Mouse (Mus musculus) liver, embryonic 14.5 days (tissue): ENCODE measurements around the gene Palld. TPM values are rescaled to one million over a fixed set of nuclear protein-coding genes. Genes with fewer than 3 reads are reported as not detected.

Experiments used
- ATAC-seq: fragments of 200-750 bp; cut with Nextera tagmentation; 2 replicates; pipeline ENCODE4 v1.8.0; 2017; ENCODE audit warnings: moderate number of reproducible peaks, mild to moderate bottlenecking, moderate library complexity; ENCODE audit not compliant: insufficient read depth
- DNase-seq, 3 experiments: peaks; one replicate each; pipeline ENCODE4 v3.0.0-alpha.2; 2012 to 2013; ENCODE audit warnings: low read depth in 3 of 3, low spot score in 3 of 3
- H3K27ac ChIP-seq: fragments of 300-500 bp; sonication (generic); 2 replicates; pipeline ENCODE4 v1.5.1; 2014; ENCODE audit warnings: moderate library complexity, mild to moderate bottlenecking, control low read depth, inconsistent platforms
- H3K27me3 ChIP-seq: fragments of 300-500 bp; sonication (generic); 2 replicates; pipeline ENCODE4 v1.6.1; 2014; ENCODE audit warnings: mild to moderate bottlenecking, low read length, moderate library complexity; ENCODE audit not compliant: control insufficient read depth, insufficient read depth
- H3K36me3 ChIP-seq: fragments of 300-500 bp; sonication (generic); replicated peaks from 2 replicates; pipeline ENCODE4 v1.6.1; 2014; ENCODE audit warnings: low read depth; ENCODE audit not compliant: control insufficient read depth, insufficient read depth
- H3K4me1 ChIP-seq, 2 experiments: fragments of 200-500 bp in 1 of 2; fragments of 300-500 bp in 1 of 2; sonication (generic) in 1 of 2; replicated peaks; 2 replicates each; pipeline ENCODE4 v1.6.1; 2012 to 2014; ENCODE audit warnings: antibody characterized with exemption in 1 of 2, inconsistent platforms in 1 of 2, low read length in 1 of 2; ENCODE audit not compliant: control insufficient read depth in 2 of 2, insufficient read depth in 2 of 2
- H3K4me2 ChIP-seq: fragments of 300-500 bp; sonication (generic); 2 replicates; pipeline ENCODE4 v1.6.1; 2014; ENCODE audit warnings: low read depth, mild to moderate bottlenecking, control low read depth, moderate library complexity
- H3K4me3 ChIP-seq, 2 experiments: fragments of 200-500 bp in 1 of 2; fragments of 300-500 bp in 1 of 2; sonication (generic) in 1 of 2; 2 replicates each; pipeline ENCODE4 v1.5.1; 2012 to 2014; ENCODE audit warnings: low read depth in 2 of 2, low read length in 2 of 2, mild to moderate bottlenecking in 2 of 2, control low read depth in 1 of 2, inconsistent platforms in 1 of 2, moderate library complexity in 1 of 2; ENCODE audit not compliant: insufficient read depth in 1 of 2
- H3K9ac ChIP-seq: fragments of 300-500 bp; sonication (generic); replicated peaks from 2 replicates; pipeline ENCODE4 v1.6.1; 2014; ENCODE audit warnings: mild to moderate bottlenecking, control low read depth, moderate library complexity
- H3K9me3 ChIP-seq: fragments of 300-500 bp; sonication (generic); 2 replicates; pipeline ENCODE4 v1.6.1; 2016; ENCODE audit warnings: low read length, mixed read lengths; ENCODE audit not compliant: control insufficient read depth
- CTCF ChIP-seq: IDR thresholded peaks from 2 replicates; pipeline ENCODE4 v1.5.1; 2016; ENCODE audit warnings: antibody characterized with exemption, low read depth, control low read depth
- EP300 ChIP-seq: IDR thresholded peaks from 2 replicates; pipeline ENCODE4 v1.6.1; 2016; ENCODE audit warnings: antibody characterized with exemption, low read depth
- WGBS: fragments of 180-500 bp; shearing (Covaris S2); extraction: QIAGEN DNeasy Blood & Tissue Kit; methylation state at CpG from one replicate; pipeline ENCODE4 v1.1.7; 2014; ENCODE audit not compliant: insufficient replicate concordance; 5-methylcytosine and 5-hydroxymethylcytosine counted together
- polyA plus RNA-seq, 2 experiments: library from polyadenylated mRNA; depleted of rRNA in 1 of 2; stranded (reverse) in 1 of 2; unstranded in 1 of 2; fragments of >200 nt; fragmentation: Nextera tagmentation in 1 of 2; extraction: Ambion mirVana in 1 of 2; gene quantifications; 2 replicates each; pipeline versions ENCODE4 v1.2.1 to v1.2.3; 2012 to 2014

Gene Palld
- polyA plus RNA-seq, 2 experiments, result 1.8 to 2.9 TPM

DNA sequence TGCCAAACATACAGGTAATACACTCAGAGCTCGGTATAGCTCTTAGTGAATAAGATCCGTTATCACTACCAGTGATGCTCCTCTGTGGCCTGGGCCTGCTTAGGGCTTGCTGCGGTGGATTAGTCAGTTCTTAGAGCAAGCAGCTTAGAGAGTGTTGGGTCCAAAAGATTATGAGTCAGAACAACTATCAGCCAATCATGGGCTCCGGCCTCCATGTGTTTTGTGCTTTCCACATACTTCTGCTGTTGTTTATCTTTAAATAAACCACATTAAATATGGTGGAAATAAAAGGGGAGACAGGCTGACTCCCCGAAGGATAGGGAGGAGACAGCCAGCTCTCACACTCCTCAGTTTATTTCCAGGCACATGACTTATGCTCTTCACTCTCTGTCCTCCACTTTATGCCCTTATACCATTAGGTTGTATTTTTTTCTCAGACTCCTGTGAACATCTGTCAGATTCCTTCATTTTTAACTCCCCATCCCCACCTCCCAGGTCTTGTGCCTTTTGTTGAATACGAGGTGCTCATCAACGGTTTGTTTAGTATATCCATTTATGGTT lies 119.5 kb downstream of the Palld start:
- Histone ChIP-seq H3K9me3 (no peaks in the 10 kb centered on the region), H3K4me2 (no peak overlapping the region), H3K27ac (no peak overlapping the region), H3K36me3 (no peaks in the 10 kb centered on the region), H3K4me1 (peaks cover 0 to 3% of the 10 kb centered on the region in 2 experiments; a peak in 2 of 4 replicates), H3K4me3 (no peak overlapping the region), H3K27me3 (no peaks in the 10 kb centered on the region), H3K9ac (no peak overlapping the region)
- ATAC-seq (no peak), DNase-seq (no peak)
- 62% methylated on average over 7 of the region's 7 CpGs for WGBS
- TF ChIP-seq EP300, result no peak
- no peak for TF ChIP-seq CTCF

DNA sequence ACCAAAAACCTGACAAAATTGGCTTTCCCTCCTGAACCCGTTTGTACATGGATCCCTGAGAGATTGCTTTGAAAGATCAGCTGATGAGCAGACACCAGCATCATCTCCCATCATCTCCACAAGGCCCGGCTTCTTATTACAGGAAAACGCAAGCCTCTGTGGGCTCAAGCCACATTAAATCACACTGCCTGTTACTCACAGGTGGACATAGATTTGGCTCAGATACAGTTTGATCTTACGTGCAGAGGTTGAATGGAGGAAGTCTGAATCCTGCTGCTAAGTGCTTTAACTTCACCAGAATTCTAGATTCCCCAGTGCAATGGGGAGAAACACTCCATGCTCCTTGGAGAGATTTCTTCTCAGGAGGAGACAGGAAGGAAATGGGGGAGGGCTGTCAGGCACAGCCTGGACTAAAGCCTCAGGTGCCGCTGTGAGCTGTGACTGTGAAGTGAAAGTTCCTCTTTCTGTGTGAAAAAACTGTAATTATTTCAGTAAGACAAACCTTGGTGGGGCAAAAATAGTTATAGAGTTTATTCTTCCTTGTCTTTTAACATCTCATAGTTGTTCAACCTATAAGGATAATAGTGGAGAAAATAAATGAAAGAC lies 121.7 kb downstream of the Palld start:
- H3K9ac ChIP-seq, result no peak overlapping the region
- no peaks in the 10 kb centered on the region for H3K27me3 ChIP-seq
- no peak overlapping the region for H3K4me2 ChIP-seq
- ATAC-seq (no peak), DNase-seq (no peak)
- TF ChIP-seq CTCF (no peak), EP300 (no peak)
- 14% methylated on average over 5 of the region's 5 CpGs for WGBS
- no peak overlapping the region for H3K27ac ChIP-seq
- H3K4me1 ChIP-seq, result peaks cover 0 to 3% of the 10 kb centered on the region in 2 experiments; a peak in 2 of 4 replicates
- H3K36me3 ChIP-seq, result no peaks in the 10 kb centered on the region
- H3K9me3 ChIP-seq, result no peaks in the 10 kb centered on the region
- no peak overlapping the region for H3K4me3 ChIP-seq

DNA sequence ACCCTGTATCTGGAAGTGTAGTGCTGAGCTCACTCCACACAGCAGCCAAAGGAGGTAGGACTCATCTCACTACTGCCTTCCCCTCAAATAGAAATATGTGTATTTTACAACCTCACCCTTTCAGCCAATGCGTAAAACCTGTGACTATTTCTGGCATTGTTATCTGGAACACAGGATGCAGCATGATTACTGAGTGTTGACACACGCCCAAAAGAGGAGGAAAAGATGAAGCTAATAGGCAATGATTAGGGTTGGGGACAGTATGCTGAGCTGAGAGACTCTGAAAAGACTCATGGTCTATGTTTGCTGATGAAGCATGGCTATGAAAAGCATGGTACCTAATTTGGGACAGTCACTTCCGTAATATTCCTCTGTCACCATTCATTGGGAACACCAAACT lies 124.3 kb downstream of the Palld start:
- H3K4me3 ChIP-seq, result no peak overlapping the region
- no peak for ATAC-seq
- DNase-seq, result no peak
- no peak overlapping the region for H3K27ac ChIP-seq
- no peaks in the 10 kb centered on the region for H3K36me3 ChIP-seq
- H3K9me3 ChIP-seq, result no peaks in the 10 kb centered on the region
- WGBS, result 28% methylated on average over 3 of the region's 3 CpGs
- H3K4me2 ChIP-seq, result no peak overlapping the region
- TF ChIP-seq EP300, result no peak
- TF ChIP-seq CTCF, result no peak
- no peaks in the 10 kb centered on the region for H3K27me3 ChIP-seq
- H3K4me1 ChIP-seq, result peaks cover 0 to 3% of the 10 kb centered on the region in 2 experiments; a peak in 2 of 4 replicates
- H3K9ac ChIP-seq, result no peak overlapping the region

DNA sequence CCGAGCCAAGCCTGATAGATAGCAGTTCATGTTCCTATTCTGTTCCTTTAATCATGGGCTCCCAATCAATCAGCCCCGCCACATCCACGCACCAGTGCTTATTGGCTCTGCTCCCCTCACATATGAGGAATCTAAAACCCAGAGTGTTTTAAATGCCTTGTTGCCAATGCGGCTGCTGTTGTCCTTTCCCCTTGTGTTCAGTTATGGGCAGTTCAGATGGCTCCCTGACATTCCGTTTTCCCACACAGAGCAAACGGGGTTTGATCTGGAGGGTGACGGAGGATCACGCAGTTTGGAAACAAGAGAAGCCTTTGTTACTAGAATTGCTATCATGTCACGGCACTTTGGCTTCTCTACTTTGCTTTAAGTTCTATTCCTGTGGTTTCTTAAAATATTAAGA lies 125.9 kb downstream of the Palld start:
- no peak for ATAC-seq

DNA sequence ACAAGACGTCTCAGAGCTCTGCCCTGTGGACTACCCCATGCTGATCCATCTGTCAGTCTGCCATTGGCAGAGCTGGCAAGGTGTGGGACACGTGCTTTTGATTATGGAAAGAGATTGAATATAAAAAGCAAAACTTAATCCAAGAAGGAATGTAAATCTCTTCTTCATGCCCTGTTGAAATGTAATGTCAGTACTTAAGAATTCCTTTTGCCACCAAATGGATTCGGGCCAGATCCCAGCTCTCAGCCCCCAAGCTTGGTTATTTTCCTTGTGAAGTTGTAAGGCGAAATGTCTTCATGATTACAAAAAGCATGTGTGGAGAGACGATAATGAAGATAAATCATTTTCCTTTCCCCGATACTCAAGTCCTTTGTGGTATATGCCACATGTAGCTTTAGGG lies 126.6 kb downstream of the Palld start:
- H3K27ac ChIP-seq, result no peak overlapping the region
- H3K4me1 ChIP-seq, result peaks cover 0 to 3% of the 10 kb centered on the region in 2 experiments; a peak in 2 of 4 replicates
- H3K4me2 ChIP-seq, result no peak overlapping the region
- no peak overlapping the region for H3K9ac ChIP-seq
- no peak for ATAC-seq
- no peak for DNase-seq
- no peak overlapping the region for H3K4me3 ChIP-seq
- TF ChIP-seq EP300 (no peak), CTCF (no peak)
- no peaks in the 10 kb centered on the region for H3K27me3 ChIP-seq
- H3K9me3 ChIP-seq, result no peaks in the 10 kb centered on the region
- 57% methylated on average over 6 of the region's 6 CpGs for WGBS
- H3K36me3 ChIP-seq, result no peaks in the 10 kb centered on the region

More for the DNA sequence above, 125.9 kb downstream of the Palld start:
- Histone ChIP-seq H3K9me3 (no peaks in the 10 kb centered on the region), H3K4me3 (no peak overlapping the region), H3K4me1 (peaks cover 0 to 3% of the 10 kb centered on the region in 2 experiments; a peak in 2 of 4 replicates), H3K4me2 (no peak overlapping the region), H3K27ac (no peak overlapping the region), H3K36me3 (no peaks in the 10 kb centered on the region), H3K9ac (no peak overlapping the region), H3K27me3 (no peaks in the 10 kb centered on the region)
- TF ChIP-seq EP300 (no peak), CTCF (no peak)
- WGBS, result 62% methylated on average over 9 of the region's 9 CpGs
- no peak for DNase-seq
